Mouse (Mus musculus): ENCODE results near the gene Rab4b.

DNA sequence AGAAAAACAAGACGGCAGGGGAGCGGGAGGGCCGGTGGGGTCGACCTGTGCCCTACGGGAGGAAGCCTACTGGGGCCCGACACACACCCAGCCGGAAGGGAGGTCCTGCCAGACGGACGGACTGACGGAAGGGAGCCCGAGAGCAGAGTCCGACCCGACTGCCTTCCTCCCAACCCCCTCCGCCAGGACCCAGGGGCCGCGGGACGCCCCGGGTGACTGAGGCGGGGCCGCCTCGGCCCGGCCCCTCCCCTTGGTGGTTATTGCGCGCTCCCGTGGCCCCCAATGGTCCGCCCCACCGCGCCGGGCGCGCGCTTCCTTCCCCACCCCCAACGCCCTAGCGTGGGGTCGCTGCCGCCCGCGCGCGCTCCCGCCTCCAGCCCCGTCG lies 12.5 kb downstream of the Rab4b start:
- TF ChIP-seq CTCF (IDR thresholded peaks at IDR 0.05; ENCODE audit: extremely low read depth, insufficient read length, insufficient replicate concordance, low read depth, low read length) (no peak), POLR2A (IDR thresholded peaks at IDR 0.05; ENCODE audit: low read depth, low read length) (peak; percentile 50; the same call in 1 of the 2 replicates)
